Mouse (Mus musculus) spleen, adult 2 months (tissue): ENCODE data around the gene Tbc1d10a.

Experiments
- CTCF ChIP-seq: fragments of 200-500 bp; IDR thresholded peaks from 2 replicates; pipeline ENCODE4 v1.5.1; 2011; ENCODE audit warnings: mild to moderate bottlenecking, inconsistent platforms; ENCODE audit not compliant: insufficient read depth, insufficient read length, insufficient replicate concordance; ENCODE audit errors: extremely low read depth
- POLR2A ChIP-seq: fragments of 200-500 bp; IDR thresholded peaks from 2 replicates; pipeline ENCODE4 v1.6.1; 2011; ENCODE audit warnings: low read depth, low read length, inconsistent platforms

GRCm38 (mm10) chr11:4239691-4240090 is 53.1 kb downstream of the Tbc1d10a start:
- TF ChIP-seq POLR2A: no peak
- no peak for TF ChIP-seq CTCF
